Mouse (Mus musculus): ENCODE measurements at regions not wholly inside any gene's neighbourhood (a gene's known extent, or its start where the extent isn't known, plus 50 kb on each side); places are given as distances from the start of the nearest gene placed in this dataset.

MicroRNA genes in the stretch of these regions (microRNA counts, 519-probe panel; counts per million panel counts)
- 3,325 counts per million, percentile 41 among the panel's probes with 10 or more counts for microRNA mmu-miR-101a

Small RNA genes in the stretch of these regions (microRNA-seq; reads per million reads assigned to microRNA genes)
- gene Mir101a, result 561 reads per million, percentile 71 among the genes with 10 or more reads in this experiment
